Mouse (Mus musculus) gastrocnemius, adult 8-10 months (tissue): Measurements from ENCODE around the gene Ndufa10. TPM values are rescaled to one million over a fixed set of nuclear protein-coding genes. Genes with fewer than 3 reads are reported as not detected.
"Not testable (repeated sequence)": the region's sequence is repeated elsewhere in the genome, so short reads cannot be mapped to it uniquely, and the experiment has no call there.

ENCODE experiments used
- DNase-seq, 2 experiments: peaks; one replicate each; pipeline ENCODE4 v3.0.0; 2022; ENCODE audit warnings: low spot score in 2 of 2
- total RNA-seq, 4 experiments: library from RNA; stranded (reverse); gene quantifications; 2 replicates each; pipeline ENCODE4 v1.2.4; 2022

Gene Ndufa10
- total RNA-seq, result 100 to 1,000 TPM; 379 to 417 (median 390) TPM

DNA sequence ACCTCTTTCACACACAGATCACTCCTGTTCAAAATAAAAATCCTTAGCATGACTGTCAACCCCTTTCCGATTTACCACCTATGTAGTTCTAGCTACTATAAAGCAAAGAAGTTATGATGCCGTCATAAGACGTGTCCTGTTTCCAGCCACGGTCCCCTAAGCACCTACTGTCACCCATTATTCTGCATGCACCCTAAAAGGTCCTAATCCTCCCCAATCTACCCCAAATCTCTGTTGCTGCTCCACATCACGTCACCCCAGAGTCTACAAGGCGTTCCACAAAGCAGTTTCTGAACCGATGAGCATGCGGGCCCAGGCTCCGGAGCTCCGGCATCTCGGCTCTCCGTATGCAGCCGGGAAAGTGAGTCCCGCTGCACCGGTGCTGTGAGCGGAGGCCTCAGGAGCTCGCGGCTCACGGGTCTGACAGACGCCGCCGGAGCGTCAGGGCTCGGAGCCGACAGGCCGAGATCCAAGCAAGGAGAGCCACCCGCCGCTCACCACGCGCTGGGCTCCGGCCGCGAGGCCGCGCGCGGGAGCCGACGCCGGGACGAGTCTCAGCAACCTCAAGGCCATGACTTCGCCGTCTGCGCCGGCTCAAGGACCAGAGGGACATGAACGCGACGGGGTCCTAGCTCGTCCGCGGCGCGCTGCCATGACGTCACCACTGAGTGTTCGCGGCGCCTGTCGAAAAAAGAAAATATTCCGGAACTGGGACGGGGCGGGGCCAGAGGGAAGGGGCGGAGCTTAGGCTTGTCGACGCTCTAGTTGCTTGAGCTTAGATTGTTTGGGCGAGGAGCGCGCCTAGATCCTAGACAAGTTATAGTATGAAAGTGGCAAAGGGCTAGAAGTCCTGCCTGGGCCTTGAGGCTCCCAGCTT, at the start of gene Ndufa10:
TSS of gene Ndufa10 (minus strand) at position 696 of the 877 bp plus-strand sequence.
- DNase-seq, result peak; percentile 88

DNA sequence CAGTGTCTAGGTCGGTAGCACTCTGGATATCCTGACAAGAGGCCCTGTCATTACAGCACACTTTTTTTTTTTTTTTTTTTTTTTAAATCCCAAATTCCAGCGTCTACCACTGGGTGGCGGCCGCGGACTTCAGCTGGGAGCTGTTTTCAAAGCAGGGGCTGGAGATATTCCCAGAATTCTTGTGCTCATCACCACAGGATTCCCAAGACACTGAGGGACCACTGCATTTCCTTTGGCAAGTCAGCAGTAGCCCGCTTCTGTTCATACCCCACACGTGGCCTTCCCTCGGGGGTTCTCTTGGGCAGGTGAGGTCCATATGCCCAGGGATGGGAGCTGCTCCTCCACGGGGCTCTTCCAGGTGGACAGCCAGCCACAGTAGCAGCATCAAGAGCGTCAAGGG, 47.7 kb upstream of the Ndufa10 start:
- DNase-seq, result no peak

DNA sequence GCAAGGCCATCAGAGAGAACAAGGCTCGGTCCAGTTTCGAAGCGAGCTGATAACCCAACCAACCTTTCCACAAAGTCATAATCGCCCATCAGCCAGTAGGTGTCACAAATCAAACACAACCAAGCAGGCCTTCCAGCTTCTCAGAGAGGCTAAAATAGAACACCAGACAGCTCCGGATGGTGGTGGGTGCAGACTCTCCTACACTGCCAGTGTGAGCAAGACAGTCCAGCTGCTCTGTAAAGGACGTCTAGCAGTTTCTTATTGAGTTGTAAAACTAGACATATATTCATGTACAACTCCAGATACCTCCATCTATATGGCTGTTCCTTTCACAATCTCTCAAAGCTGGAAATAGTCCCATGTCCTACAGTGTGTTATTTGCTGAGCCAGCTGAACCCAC, 45.4 kb upstream of the Ndufa10 start:
- no peak for DNase-seq

DNA sequence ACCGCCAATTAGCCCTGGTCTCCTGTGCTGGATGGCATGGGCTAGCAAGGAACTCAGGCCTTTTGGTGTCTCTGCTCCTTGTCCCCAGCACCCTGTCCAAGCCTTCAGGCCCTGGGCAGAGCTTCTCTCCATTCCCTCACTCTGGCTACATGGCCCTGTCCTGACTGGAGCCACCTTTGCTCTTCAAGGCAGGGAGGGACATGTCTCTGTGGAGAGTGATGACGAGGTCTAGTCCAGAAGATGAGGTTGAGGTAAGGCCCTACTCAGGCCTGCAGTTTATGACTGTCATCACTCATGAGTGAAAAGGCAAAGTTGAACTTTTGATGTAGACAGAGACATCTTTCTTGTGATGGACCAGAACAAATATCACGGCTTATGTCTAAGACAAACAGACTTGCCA, 44.9 kb upstream of the Ndufa10 start, which contains the start of gene Olfr1414:
TSS of gene Olfr1414 (minus strand) at position 101 of the 400 bp plus-strand sequence.
- no peak for DNase-seq

DNA sequence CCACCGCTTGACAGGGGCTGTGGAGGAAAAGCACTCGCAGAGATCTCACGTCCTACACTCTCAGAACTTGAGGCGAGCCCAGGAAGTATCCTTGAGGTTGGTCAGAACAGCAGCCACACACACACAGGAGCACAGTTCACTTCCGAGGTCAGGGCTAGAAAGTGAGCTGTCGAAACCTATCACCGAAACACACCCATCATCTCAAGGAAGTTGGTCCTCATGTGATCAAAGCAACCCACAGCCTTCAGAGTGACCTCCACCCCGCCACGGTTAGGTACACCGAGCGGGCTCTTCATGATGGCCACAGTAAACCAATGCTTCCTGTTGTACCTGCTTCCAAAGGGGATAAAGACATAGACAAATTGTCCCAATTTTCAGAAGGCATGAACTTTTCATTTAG, 41.7 kb upstream of the Ndufa10 start:
- DNase-seq, result no peak

DNA sequence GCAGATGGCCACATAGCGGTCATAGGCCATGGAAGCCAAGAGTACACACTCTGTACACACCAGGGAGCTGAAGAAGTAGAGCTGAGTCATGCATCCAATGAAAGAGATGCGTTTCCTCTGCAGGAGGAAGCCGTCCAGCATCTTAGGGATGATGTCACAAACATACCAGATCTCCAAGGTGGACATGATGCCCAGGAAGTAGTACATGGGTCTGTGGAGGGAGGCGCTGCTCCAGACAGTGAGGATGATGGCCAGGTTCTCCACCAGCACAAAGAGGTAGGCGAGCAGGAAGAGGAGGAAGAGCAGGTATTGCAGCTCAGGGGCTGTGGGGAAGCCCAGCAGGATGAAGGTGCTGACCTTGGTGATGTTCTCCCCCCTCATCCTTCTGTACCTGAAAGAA, 38.0 kb upstream of the Ndufa10 start:
- DNase-seq, result not testable (repeated sequence)

DNA sequence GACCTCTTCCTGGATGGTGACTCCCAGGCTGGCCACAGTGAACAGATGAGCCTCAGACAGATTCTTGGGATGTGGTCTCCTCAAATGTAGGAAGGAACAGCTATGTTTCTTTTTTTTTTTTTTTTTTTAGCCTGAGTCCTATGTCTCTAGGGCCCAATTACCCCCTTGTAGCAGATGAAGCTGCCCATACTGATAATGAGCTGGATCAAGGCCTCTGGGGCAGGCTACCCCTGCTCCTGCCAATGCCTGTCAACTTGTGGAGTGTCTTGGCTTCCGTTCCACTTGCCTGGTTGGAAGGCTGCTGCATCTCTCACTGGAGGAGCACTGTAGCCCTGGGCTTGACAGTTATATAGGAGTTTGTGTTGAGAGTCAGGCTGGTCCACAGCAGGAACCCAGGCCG, 22.3 kb upstream of the Ndufa10 start, which contains the start of gene Olfr1415:
TSS of gene Olfr1415 (minus strand) at position 101 of the 400 bp plus-strand sequence.
- no peak for DNase-seq

DNA sequence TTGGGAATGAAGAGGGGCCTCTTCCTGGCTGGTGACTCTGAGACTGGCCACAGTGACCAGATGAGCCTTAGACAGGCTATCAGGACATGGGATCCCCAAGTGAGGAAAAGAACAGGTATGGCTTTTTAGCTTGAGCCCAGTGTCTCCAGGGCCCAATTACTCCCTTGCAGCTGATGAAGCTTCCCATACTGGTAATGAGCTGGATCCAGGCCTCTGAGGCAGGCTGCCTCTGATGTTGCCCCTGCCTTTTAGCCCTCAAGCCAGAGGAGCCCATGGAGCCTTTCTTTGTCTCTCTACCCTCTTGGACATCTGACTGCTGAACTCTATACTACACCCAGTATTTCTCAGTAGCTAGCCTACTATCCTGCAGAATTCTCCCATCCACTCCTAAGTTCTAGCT, 11.4 kb upstream of the Ndufa10 start, which contains the start of gene Olfr1416:
TSS of gene Olfr1416 (minus strand) at position 101 of the 400 bp plus-strand sequence.
- no peak for DNase-seq

DNA sequence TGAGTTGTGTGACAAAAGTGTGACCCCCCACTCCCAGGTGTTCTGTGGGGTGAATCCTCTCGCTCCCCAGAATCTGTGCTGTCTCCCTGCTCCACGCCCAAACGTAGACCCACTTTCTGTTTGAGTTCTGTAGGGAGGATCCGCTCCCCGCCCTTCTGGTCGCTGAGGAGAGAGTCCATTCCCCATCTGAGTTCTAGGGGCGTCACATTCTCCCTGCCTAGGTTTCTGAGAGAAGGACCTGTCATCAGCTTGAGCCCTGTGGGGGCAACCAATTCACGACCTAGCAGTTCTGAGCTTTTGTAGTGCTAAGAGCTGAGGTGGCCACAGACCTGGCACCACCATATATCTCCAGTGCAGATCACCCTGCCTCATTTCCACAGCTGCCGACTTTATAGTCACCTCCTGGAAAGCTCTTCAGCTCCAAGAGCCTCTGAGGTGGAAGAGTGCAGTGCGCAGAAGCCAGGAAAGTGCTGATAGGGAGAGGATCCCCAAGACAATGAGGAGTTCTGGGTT, 462 bp upstream of the Ndufa10 start:
- DNase-seq, result no peak

DNA sequence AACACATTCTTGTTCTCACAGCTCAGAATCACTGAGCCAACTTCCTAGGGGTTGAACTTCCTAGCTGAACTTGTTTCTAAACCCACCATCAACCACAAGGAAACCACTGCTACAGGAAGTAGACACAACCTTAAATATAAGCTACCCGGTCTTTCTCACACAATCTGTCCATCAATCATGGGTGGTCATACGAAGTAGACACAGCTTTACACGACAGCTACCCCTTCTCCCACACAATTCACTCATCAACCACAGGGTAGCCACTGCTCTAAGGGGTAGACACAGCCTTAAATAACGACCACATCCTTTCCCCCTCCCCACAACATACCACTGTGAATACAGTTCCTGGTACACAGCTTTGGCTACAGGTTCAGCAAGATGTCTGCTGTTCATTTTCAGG, 4.8 kb downstream of the Ndufa10 start:
- DNase-seq, result no peak

DNA sequence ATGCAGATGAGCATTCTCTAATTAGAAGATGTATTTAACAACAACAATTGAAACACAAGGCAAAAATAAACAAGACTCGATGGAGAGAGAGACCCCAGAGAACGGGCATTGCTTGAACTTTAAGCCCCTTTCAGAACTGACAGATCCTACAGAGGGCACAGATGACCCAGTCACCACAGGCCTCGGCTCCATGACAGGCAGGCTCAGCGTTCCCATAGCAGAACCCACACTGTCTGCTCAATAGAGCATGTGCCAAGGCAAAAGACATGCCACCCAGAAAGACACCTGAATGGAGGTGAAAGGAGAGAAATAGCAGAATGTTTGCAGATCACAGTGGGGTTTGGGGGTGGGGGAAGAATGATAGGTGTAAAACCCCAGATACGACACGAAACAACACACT, 15.2 kb downstream of the Ndufa10 start:
- no peak for DNase-seq

DNA sequence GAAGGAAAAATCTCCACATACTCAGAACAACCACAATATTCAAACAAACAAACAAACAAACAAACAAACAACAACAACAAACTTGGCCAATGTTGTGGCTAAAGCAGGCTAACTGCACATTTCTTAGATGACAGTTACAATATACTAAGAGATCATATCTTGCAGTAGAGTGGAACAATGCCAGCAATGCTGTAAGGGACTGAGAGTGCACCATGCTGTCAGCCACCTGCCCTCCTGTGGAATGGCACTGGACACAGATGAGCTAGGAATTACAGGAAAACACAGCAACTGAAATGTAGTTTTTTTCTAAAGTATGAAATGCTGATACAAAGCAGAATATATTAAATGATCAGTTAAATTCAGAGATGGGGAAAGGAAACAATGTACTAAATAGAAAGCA, 15.9 kb downstream of the Ndufa10 start:
- no peak for DNase-seq

DNA sequence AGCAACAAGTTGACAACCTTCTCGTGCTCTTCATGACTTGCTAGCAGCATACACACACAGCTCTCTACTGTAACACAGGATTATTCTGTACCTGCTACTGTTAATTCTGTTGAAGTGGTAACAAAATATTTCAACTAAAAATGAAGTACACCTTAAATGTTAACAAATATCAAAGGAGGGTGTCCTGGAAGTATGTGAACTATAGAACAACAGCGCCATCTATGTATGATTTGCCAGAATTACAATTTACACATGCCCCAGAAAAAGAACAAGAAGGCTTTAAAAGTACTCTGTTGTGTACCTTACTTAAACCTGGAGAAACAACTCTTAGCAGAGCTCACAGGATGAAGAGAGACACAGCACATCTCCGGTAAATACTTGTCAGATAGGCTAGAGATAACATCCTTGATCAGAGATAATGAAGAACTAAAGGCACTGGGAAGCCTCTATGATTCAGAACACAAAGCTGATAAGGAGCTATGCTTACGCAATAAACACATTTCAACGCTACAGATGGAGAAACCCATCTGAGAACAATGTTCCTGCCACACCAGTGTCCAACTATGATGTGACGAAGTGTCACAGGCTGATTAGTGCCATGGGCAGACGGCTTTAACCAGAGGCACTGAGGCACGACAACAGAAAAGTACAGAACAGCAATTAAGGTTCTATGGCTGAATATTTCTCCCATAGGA, 19.8 kb downstream of the Ndufa10 start:
- no peak for DNase-seq

DNA sequence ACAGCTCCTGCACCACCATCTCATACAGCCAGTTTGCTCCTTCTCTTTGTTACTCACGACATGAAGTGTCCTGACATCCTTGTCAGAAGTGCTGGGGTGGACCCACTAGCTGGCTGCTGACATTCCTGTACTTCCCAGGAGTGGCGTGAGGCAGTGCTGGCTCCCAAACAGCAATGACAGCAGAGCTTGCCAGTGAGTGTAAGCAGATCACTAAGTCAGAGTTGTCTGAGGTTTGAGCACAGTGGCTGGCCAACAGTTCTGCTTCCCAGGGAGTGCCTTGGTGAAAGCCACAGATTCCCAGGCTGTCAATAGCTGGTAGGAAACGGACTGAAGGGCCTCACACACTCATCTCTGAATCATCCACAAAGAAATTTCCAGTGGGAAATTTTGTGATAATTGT, 25.4 kb downstream of the Ndufa10 start:
- no peak for DNase-seq

DNA sequence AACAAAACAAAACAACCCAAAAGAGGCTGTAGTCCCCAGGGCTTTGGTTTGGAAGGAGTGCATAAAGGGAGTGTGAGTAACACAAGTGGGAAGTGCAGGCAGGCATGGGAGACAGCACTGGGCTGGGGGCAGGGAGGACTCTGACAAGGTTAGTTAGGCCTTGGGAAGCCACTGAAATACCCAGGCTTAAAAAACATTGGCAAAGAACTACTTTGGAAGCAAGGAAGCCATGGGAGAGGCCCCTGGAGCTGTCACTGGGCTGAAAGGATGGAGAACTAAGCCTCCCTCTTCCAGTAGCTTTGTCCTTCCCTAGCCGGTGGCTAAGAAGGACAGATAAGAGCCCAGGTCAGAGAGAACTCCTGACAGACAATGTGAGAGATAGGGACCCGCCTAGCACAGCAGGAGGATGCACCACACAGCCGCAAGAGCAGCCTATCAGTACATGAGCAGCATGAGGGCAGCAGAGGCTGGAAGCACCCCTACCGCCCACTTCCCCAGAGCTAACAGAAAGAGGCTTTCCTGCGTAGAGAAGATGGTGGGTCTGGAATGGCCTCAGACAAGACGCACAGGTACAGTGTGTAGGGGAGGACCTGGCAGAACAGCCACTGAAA, 32.1 kb downstream of the Ndufa10 start:
- DNase-seq, result no peak

DNA sequence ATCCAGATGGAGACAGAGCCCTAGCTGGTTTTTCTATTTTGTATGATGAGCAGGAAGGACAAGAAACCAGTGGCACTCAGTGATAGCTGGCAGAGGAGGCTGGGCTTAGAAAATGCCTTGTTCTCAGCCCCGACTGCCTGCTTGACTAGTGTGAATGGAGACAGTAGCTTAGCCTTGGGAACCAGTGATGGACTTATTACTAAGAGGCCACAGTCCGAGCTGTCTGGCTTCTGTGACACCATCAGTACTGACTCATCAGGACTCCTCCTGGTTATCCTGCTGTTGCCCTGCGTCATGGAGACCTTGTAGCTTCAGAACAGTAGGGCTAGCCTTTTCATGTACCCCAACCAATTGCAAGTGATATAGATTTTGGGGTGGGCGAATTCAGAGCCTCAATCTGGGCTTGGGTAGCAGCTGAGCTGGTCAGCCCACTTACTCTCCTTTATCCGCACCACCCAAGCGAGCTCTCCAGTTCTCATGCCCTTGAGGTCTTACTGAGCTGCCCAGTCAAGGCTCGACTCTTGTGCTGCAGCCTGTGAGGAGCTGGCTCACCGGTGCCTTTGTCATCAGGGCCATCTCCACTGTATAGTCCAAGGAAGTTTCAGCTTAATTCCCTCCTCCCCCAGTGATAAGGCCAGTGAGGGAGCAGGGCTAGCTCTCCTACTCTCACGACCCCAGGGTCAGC, 33.5 kb downstream of the Ndufa10 start:
- no peak for DNase-seq

DNA sequence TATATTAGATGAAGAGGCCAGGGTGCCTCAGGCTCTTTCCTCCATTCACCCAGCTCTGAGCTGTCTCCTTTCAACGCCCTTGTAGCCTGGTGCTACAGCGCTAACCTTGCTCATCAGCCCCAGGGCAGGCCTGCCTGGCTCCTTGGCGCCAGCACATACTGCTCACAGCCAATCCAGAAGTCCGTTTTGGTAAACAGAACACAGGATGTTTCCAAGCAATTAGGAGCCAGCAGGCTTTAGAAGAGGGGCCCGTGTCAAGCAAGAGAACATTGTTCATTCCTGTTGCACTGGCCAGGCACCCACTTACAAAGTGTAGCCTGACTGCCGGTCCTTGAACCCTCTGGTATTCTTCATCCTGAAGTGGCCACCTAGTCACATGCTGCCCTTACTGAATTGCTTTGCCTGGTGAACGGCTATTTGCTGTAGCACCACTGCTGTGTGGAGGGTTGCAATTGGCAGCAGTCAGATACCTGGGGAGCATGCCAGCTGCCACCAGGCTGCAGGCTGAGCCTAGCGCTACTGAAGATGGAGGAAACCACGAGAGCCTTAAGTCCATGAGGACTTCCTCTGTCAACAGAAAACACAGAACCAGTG, 35.9 kb downstream of the Ndufa10 start:
- DNase-seq, result peak in 1 of 2 experiments; percentile 14

DNA sequence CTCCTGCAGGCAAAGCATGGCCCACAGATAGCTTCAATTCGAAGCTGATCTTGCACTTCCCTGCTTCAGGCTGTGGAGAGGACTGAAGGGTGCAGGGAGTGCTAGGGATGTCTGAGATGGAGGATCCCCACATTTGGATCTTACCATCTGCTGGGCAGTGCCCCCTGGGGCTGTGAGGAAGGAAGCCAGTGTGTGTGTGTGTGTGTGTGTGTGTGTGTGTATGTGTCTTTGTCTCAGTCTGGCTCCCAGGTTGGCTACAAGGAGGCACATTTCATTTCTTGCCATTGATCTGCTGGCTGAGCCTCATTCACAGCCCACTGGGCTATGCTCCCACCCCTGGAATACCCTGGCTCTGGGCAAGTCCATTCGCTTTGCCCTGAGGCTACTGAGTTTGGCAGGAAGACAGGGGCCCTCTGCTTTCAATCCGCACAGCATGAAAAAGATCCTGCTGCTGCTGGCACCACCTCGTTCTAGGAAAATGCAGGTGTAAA, 36.8 kb downstream of the Ndufa10 start:
- no peak for DNase-seq

DNA sequence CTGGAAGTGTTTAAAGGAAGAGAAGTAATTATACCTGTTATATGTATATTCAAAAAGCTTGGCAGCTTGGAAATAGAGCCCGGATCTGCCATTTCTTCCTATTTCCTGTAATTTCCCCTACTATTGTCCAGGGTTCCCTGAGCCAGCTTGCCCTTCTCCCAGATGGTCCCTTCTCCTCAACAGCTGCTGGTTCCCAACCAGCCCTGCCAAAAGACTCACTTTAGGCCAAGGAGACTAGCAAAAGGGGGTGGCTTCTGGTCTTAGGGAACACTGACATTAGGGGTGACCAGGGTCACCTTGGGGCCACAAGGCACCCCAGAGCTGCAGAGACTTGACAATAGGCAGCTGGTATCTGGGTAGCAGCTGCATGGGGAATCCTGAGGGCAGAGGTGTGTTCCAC, 38.7 kb downstream of the Ndufa10 start:
- DNase-seq, result no peak

DNA sequence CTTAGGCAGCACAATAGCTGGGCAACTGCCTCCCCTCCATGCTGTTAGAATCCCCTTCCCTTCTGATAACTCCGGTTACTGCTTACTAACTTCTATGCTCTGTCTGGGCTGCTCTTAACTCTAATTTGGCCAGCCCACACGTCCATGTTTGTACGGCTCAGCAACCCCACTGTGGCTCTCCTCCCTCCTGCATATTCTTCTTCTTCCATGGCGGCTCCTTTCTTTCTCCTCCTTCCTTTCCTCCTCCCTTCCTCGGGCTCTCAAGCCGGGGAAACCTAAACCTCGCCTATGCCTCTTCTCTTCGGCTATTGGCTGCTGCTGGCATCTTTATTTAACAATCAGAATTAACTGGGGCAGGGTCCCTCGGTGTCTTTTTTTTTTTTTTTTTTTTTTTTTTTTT, 40.9 kb downstream of the Ndufa10 start:
- no peak for DNase-seq

DNA sequence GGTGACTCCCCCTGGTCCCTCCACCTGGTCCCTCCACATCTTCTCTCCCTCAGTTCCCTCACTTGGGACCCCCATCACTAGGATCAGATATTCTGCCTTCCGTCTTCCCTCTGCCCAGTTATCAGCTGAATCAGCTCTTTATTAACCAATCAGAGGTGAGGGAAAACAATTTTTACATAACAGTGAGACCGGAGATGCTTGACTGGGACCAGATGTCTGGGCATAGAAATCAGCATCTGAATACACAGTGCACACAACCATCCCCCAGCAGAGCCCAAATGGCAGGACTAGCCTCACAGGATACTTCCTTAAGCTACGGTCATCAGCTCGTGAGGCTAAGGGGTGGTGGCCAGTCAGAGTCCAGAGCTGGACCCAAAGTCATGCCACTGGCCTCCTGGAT, 41.6 kb downstream of the Ndufa10 start:
- no peak for DNase-seq
